Mouse (Mus musculus) heart, postnatal 25 days (tissue): ENCODE measurements around the gene Vav2. TPM values are rescaled to one million over a fixed set of nuclear protein-coding genes. Genes with fewer than 3 reads are reported as not detected.

Experiments
- DNase-seq: peaks from one replicate; pipeline ENCODE4 v3.0.0; 2022; ENCODE audit warnings: low spot score
- intact Hi-C: fragments of 180-260 bp; cut with DNase I; formaldehyde crosslinking; loops from one replicate; pipeline ENCODE4 v1.15.1; 2025
- total RNA-seq, 2 experiments: library from RNA; stranded (reverse); gene quantifications; 2 replicates each; pipeline ENCODE4 v1.2.3; 2021

The Vav2 gene
- total RNA-seq, 2 experiments from 2014 or later = 12.7 to 13.6 TPM

GRCm38 (mm10) chr2:27329386-27330060 is 97.3 kb downstream of the Vav2 start:
- intact Hi-C loops = loop anchor here (5.0 kb wide), 1 partner anchor 38 kb away; no protein-coding TSS in a partner anchor
- no peak for DNase-seq

- DNase-seq = no peak
- intact Hi-C loops = no loop called here
Observed at GRCm38 (mm10) chr2:27328613-27329041, 98.2 kb downstream of the Vav2 start.

GRCm38 (mm10) chr2:27327886-27328285 is 98.9 kb downstream of the Vav2 start:
- no peak for DNase-seq
- intact Hi-C loops = no loop called here

- DNase-seq = no peak
- intact Hi-C loops = no loop called here
Observed at GRCm38 (mm10) chr2:27327076-27327475, 99.8 kb downstream of the Vav2 start.

- no peak for DNase-seq
- intact Hi-C loops = no loop called here
Observed at GRCm38 (mm10) chr2:27326357-27326756, 100.5 kb downstream of the Vav2 start.

- DNase-seq = no peak
- intact Hi-C loops = no loop called here
Observed at GRCm38 (mm10) chr2:27324690-27325089, 102.1 kb downstream of the Vav2 start.

- DNase-seq = no peak
- intact Hi-C loops = no loop called here
Observed at GRCm38 (mm10) chr2:27321431-27321875, 105.4 kb downstream of the Vav2 start.

GRCm38 (mm10) chr2:27320820-27321219 is 106.0 kb downstream of the Vav2 start:
- no peak for DNase-seq
- intact Hi-C loops = no loop called here

GRCm38 (mm10) chr2:27318606-27319005 is 108.2 kb downstream of the Vav2 start:
- intact Hi-C loops = no loop called here
- no peak for DNase-seq

- DNase-seq = no peak
- intact Hi-C loops = no loop called here
Observed at GRCm38 (mm10) chr2:27318197-27318596, 108.6 kb downstream of the Vav2 start.

GRCm38 (mm10) chr2:27316167-27316566 is 110.7 kb downstream of the Vav2 start:
- no peak for DNase-seq
- intact Hi-C loops = no loop called here

- DNase-seq = no peak
- intact Hi-C loops = no loop called here
Observed at GRCm38 (mm10) chr2:27314269-27314668, 112.6 kb downstream of the Vav2 start.

GRCm38 (mm10) chr2:27312500-27312899 is 114.3 kb downstream of the Vav2 start:
- intact Hi-C loops = no loop called here
- DNase-seq = no peak

- DNase-seq = no peak
- intact Hi-C loops = no loop called here
Observed at GRCm38 (mm10) chr2:27311606-27312005, 115.2 kb downstream of the Vav2 start.

GRCm38 (mm10) chr2:27310908-27311307 is 115.9 kb downstream of the Vav2 start:
- no peak for DNase-seq
- intact Hi-C loops = no loop called here

- DNase-seq = no peak
- intact Hi-C loops = no loop called here
Observed at GRCm38 (mm10) chr2:27310221-27310620, 116.6 kb downstream of the Vav2 start.

GRCm38 (mm10) chr2:27306628-27307027 is 120.2 kb downstream of the Vav2 start:
- DNase-seq = no peak
- intact Hi-C loops = no loop called here

GRCm38 (mm10) chr2:27304741-27305140 is 122.1 kb downstream of the Vav2 start:
- intact Hi-C loops = no loop called here
- no peak for DNase-seq

- intact Hi-C loops = no loop called here
- DNase-seq = no peak
Observed at GRCm38 (mm10) chr2:27304074-27304473, 122.8 kb downstream of the Vav2 start.

GRCm38 (mm10) chr2:27301444-27302111 is 125.3 kb downstream of the Vav2 start:
- DNase-seq = no peak
- intact Hi-C loops = no loop called here

GRCm38 (mm10) chr2:27300725-27301443 is 125.9 kb downstream of the Vav2 start:
- intact Hi-C loops = no loop called here
- no peak for DNase-seq
